ENCODE assay signal across 25 mouse cellular contexts in genomic region chr13:55448131-55448530, GRCm38 (mm10). TPM values are rescaled to one million over a fixed set of nuclear protein-coding genes. Genes with fewer than 3 reads are reported as not detected.
DNase-seq lines count a peak whose midpoint lies in the region; ATAC-seq and TF ChIP-seq lines count a peak whose summit lies in the region.
"Had no signal": no experiment of that assay in that cellular context is flagged by ENCODE, and none has a peak within 500 bp of the region (broad histone marks: within the 10 kb centered on the region; RNA-seq: fewer than 3 reads in every experiment).

No protein-coding gene starts in this region.

- H3K36me3 ChIP-seq in liver, embryonic 13.5 days = peaks cover 48% of the 10 kb centered on the region
- H3K36me3 ChIP-seq in liver, embryonic 11.5 days (ENCODE audit: control insufficient read depth, insufficient read depth, low read length) = peaks cover 30% of the 10 kb centered on the region
- peaks cover 66% of the 10 kb centered on the region for H3K36me3 ChIP-seq in E14TG2a.4 (ENCODE audit: insufficient read depth, low read length)
- peaks cover 48% of the 10 kb centered on the region for H3K36me3 ChIP-seq in liver, embryonic 15.5 days (replicated peaks)

- H3K9me3 ChIP-seq in liver, embryonic 13.5 days (replicated peaks) = no peaks in the 10 kb centered on the region
- H3K9me3 ChIP-seq in liver, embryonic 11.5 days (ENCODE audit: control insufficient read depth, low read length) = no peaks in the 10 kb centered on the region
- no peaks in the 10 kb centered on the region for H3K9me3 ChIP-seq in E14TG2a.4 (ENCODE audit: low read length)
- no peaks in the 10 kb centered on the region for H3K9me3 ChIP-seq in liver, embryonic 15.5 days (replicated peaks)
- H3K9me3 ChIP-seq: forebrain, embryonic 15.5 days; heart, embryonic 10.5 days; hindbrain, embryonic 15.5 days; kidney, embryonic 15.5 days had no signal

- peak overlapping the region; percentile 84; the same call in 1 of the 2 replicates for H3K4me3 ChIP-seq in liver, embryonic 13.5 days (replicated peaks)
- no peak overlapping the region for H3K4me3 ChIP-seq in liver, embryonic 11.5 days (ENCODE audit: low read depth, low read length)
- H3K4me3 ChIP-seq in E14TG2a.4 (replicated peaks; ENCODE audit: low read length) = peak overlapping the region; percentile 98
- no peak overlapping the region; the same call in 1 of the 2 replicates for H3K4me3 ChIP-seq in liver, embryonic 15.5 days (replicated peaks)
- H3K4me3 ChIP-seq: forebrain, embryonic 15.5 days; heart, embryonic 10.5 days; hindbrain, embryonic 15.5 days; kidney, embryonic 15.5 days had no signal

- peaks cover 65% of the 10 kb centered on the region for H3K4me1 ChIP-seq in liver, embryonic 13.5 days (replicated peaks)
- peaks cover 34% of the 10 kb centered on the region for H3K4me1 ChIP-seq in liver, embryonic 11.5 days (replicated peaks; ENCODE audit: control insufficient read depth, insufficient read depth, low read length)
- H3K4me1 ChIP-seq in E14TG2a.4 (replicated peaks; ENCODE audit: low read depth, low read length) = peaks cover 81% of the 10 kb centered on the region
- H3K4me1 ChIP-seq in liver, embryonic 15.5 days (replicated peaks) = peaks cover 71% of the 10 kb centered on the region

- 0 out of 2 replicates have a peak overlapping the region, but pooled peaks have one; percentile 97 for H3K27ac ChIP-seq in liver, embryonic 13.5 days
- no peak overlapping the region for H3K27ac ChIP-seq in liver, embryonic 11.5 days (ENCODE audit: low read depth, low read length)
- H3K27ac ChIP-seq in liver, embryonic 15.5 days (replicated peaks) = peak overlapping the region; percentile 97
- H3K27ac ChIP-seq: forebrain, embryonic 15.5 days; heart, embryonic 10.5 days; hindbrain, embryonic 15.5 days; kidney, embryonic 15.5 days had no signal

- no peak for TF ChIP-seq CTCF in E14TG2a.4 (conservative IDR thresholded peaks at IDR 0.05; ENCODE audit: low read length)

- ATAC-seq in CD4-positive, CD25-positive, alpha-beta regulatory T cell, adult 4 months = no peak
- ATAC-seq in liver, embryonic 13.5 days (ENCODE audit: low read depth) = no peak
- ATAC-seq in liver, embryonic 11.5 days (replicated peaks; ENCODE audit: low FRiP score) = no peak
- ATAC-seq in liver, embryonic 15.5 days (ENCODE audit: insufficient read depth) = no peak
- no peak for ATAC-seq in erythroid progenitor cell, adult 5-6 weeks (replicated peaks; ENCODE audit: low FRiP score, poor library complexity, severe bottlenecking)
- ATAC-seq: forebrain, embryonic 15.5 days; intestine, postnatal 0 days; Patski had no signal

- no peaks in the 10 kb centered on the region for H3K27me3 ChIP-seq in liver, embryonic 13.5 days
- H3K27me3 ChIP-seq in liver, embryonic 11.5 days (replicated peaks; ENCODE audit: control insufficient read depth, insufficient read depth, low read length) = no peaks in the 10 kb centered on the region
- H3K27me3 ChIP-seq in E14TG2a.4 (ENCODE audit: insufficient read depth, low read length) = no peaks in the 10 kb centered on the region
- H3K27me3 ChIP-seq in liver, embryonic 15.5 days = no peaks in the 10 kb centered on the region
- H3K27me3 ChIP-seq: forebrain, embryonic 15.5 days; hindbrain, embryonic 15.5 days; kidney, embryonic 15.5 days; Patski had no signal

- peak; percentile 50 for DNase-seq in CD4-positive, CD25-positive, alpha-beta regulatory T cell, adult 2 months (ENCODE audit: low read depth, low spot score)
- DNase-seq in liver, embryonic 13.5 days = no peak
- DNase-seq in liver, embryonic 11.5 days (ENCODE audit: low spot score) = no peak
- no peak for DNase-seq in spleen, adult 12 weeks (ENCODE audit: low spot score)
- DNase-seq: adrenal gland, adult 8-10 months; cerebellum, adult 11-12 months; cerebellum, postnatal 14 days; kidney, postnatal 4 days; layer of hippocampus, adult 9-11 months; right cerebral cortex, postnatal 4 days had no signal

- H3K4me2 ChIP-seq in liver, embryonic 13.5 days = peak overlapping the region; percentile 88
- H3K4me2 ChIP-seq in liver, embryonic 11.5 days = no peak overlapping the region
- H3K4me2 ChIP-seq in liver, embryonic 15.5 days = peak overlapping the region; percentile 92
- H3K4me2 ChIP-seq: forebrain, embryonic 15.5 days; hindbrain, embryonic 15.5 days; kidney, embryonic 15.5 days had no signal

- peak overlapping the region; percentile 95; the same call in 1 of the 2 replicates for H3K9ac ChIP-seq in liver, embryonic 13.5 days
- H3K9ac ChIP-seq in liver, embryonic 11.5 days (ENCODE audit: low read depth, low read length) = no peak overlapping the region
- H3K9ac ChIP-seq in liver, embryonic 15.5 days = no peak overlapping the region
- H3K9ac ChIP-seq: forebrain, embryonic 15.5 days; hindbrain, embryonic 15.5 days; kidney, embryonic 15.5 days had no signal

- 88% methylated on average over 5 of the region's 5 CpGs for WGBS in liver, embryonic 13.5 days (ENCODE audit: insufficient replicate concordance)
- 94% methylated on average over 5 of the region's 5 CpGs for WGBS in liver, embryonic 11.5 days
- 85% methylated on average over 5 of the region's 5 CpGs for WGBS in liver, embryonic 15.5 days (ENCODE audit: insufficient replicate concordance)

RNA-seq across cellular contexts. Expression of gene Grk6, which starts 3.3 kb away (rescaled TPM):
- 10 to 100 TPM; 26.4 to 36.7 TPM for polyA plus RNA-seq in CD4-positive, CD25-positive, alpha-beta regulatory T cell, adult 4 months (2017; shearing (Covaris generic))
- polyA plus RNA-seq in liver, embryonic 13.5 days (2015; fragmentation: Nextera tagmentation; extraction: Ambion mirVana) = 23.7 and 25.2 TPM in 2 replicates
- polyA plus RNA-seq in liver, embryonic 11.5 days (2014; fragmentation: Nextera tagmentation; extraction: Ambion mirVana) = 45.8 and 49.0 TPM in 2 replicates
- polyA plus RNA-seq in liver, embryonic 15.5 days (2015; fragmentation: Nextera tagmentation; extraction: Ambion mirVana) = 24.3 and 27.6 TPM in 2 replicates
- total RNA-seq in erythroid progenitor cell, adult 5-6 weeks (2015; ENCODE audit: low replicate concordance) = 48.2 and 55.5 TPM in 2 replicates
- 62.2 and 75.7 TPM in 2 replicates for total RNA-seq in erythroid progenitor cell, adult 5-6 weeks (2017; ENCODE audit: low replicate concordance)

RNA-seq across cellular contexts. Expression of gene Prr7, which starts 15.9 kb away (rescaled TPM):
- not detected for polyA plus RNA-seq in CD4-positive, CD25-positive, alpha-beta regulatory T cell, adult 4 months (2017; shearing (Covaris generic))
- polyA plus RNA-seq in liver, embryonic 13.5 days (2015; fragmentation: Nextera tagmentation; extraction: Ambion mirVana) = not detected in 2 replicates
- polyA plus RNA-seq in liver, embryonic 11.5 days (2014; fragmentation: Nextera tagmentation; extraction: Ambion mirVana) = 0.29 and 0.35 TPM in 2 replicates
- polyA plus RNA-seq in liver, embryonic 15.5 days (2015; fragmentation: Nextera tagmentation; extraction: Ambion mirVana) = not detected in 2 replicates
- total RNA-seq in erythroid progenitor cell, adult 5-6 weeks (2015; ENCODE audit: low replicate concordance) = not detected in 2 replicates
- not detected in 2 replicates for total RNA-seq in erythroid progenitor cell, adult 5-6 weeks (2017; ENCODE audit: low replicate concordance)
- total RNA-seq: megakaryocyte-erythroid progenitor cell, adult 5-6 weeks had no signal

RNA-seq across cellular contexts. Expression of gene F12, which starts 21.5 kb away (rescaled TPM):
- not detected for polyA plus RNA-seq in CD4-positive, CD25-positive, alpha-beta regulatory T cell, adult 4 months (2017; shearing (Covaris generic))
- polyA plus RNA-seq in liver, embryonic 13.5 days (2015; fragmentation: Nextera tagmentation; extraction: Ambion mirVana) = 56.5 and 59.8 TPM in 2 replicates
- polyA plus RNA-seq in liver, embryonic 11.5 days (2014; fragmentation: Nextera tagmentation; extraction: Ambion mirVana) = 62.3 and 63.4 TPM in 2 replicates
- 118 and 151 TPM in 2 replicates for polyA plus RNA-seq in liver, embryonic 15.5 days (2015; fragmentation: Nextera tagmentation; extraction: Ambion mirVana)
- not detected in 2 replicates for total RNA-seq in erythroid progenitor cell, adult 5-6 weeks (2015; ENCODE audit: low replicate concordance)
- not detected in 2 replicates for total RNA-seq in erythroid progenitor cell, adult 5-6 weeks (2017; ENCODE audit: low replicate concordance)
- total RNA-seq: megakaryocyte-erythroid progenitor cell, adult 5-6 weeks; midbrain, postnatal 0 days had no signal
- polyA plus RNA-seq: forebrain, embryonic 15.5 days; heart, postnatal 0 days; limb, embryonic 11.5 days; Patski had no signal

RNA-seq across cellular contexts. Expression of gene Pfn3, which starts 33.1 kb away (rescaled TPM):
- not detected for polyA plus RNA-seq in CD4-positive, CD25-positive, alpha-beta regulatory T cell, adult 4 months (2017; shearing (Covaris generic))
- polyA plus RNA-seq in liver, embryonic 13.5 days (2015; fragmentation: Nextera tagmentation; extraction: Ambion mirVana) = not detected in 2 replicates
- not detected in 2 replicates for polyA plus RNA-seq in liver, embryonic 11.5 days (2014; fragmentation: Nextera tagmentation; extraction: Ambion mirVana)
- not detected in 2 replicates for polyA plus RNA-seq in liver, embryonic 15.5 days (2015; fragmentation: Nextera tagmentation; extraction: Ambion mirVana)
- not detected in 2 replicates for total RNA-seq in erythroid progenitor cell, adult 5-6 weeks (2015; ENCODE audit: low replicate concordance)
- not detected in 2 replicates for total RNA-seq in erythroid progenitor cell, adult 5-6 weeks (2017; ENCODE audit: low replicate concordance)
- total RNA-seq: adrenal gland, adult 8-10 months; left cerebral cortex, adult 8-10 months; megakaryocyte-erythroid progenitor cell, adult 5-6 weeks had no signal
- polyA plus RNA-seq: forebrain, embryonic 15.5 days; heart, embryonic 10.5 days; heart, postnatal 0 days; intestine, postnatal 0 days; kidney, embryonic 15.5 days; limb, embryonic 11.5 days; Patski had no signal

RNA-seq across cellular contexts. Expression of gene Dbn1, which starts 39.8 kb away (rescaled TPM):
- polyA plus RNA-seq in CD4-positive, CD25-positive, alpha-beta regulatory T cell, adult 4 months (2017; shearing (Covaris generic)) = not detected
- polyA plus RNA-seq in liver, embryonic 13.5 days (2015; fragmentation: Nextera tagmentation; extraction: Ambion mirVana) = 11.5 and 12.3 TPM in 2 replicates
- 64.9 and 69.0 TPM in 2 replicates for polyA plus RNA-seq in liver, embryonic 11.5 days (2014; fragmentation: Nextera tagmentation; extraction: Ambion mirVana)
- polyA plus RNA-seq in liver, embryonic 15.5 days (2015; fragmentation: Nextera tagmentation; extraction: Ambion mirVana) = 7.5 and 7.6 TPM in 2 replicates
- total RNA-seq in erythroid progenitor cell, adult 5-6 weeks (2015; ENCODE audit: low replicate concordance) = not detected in 2 replicates
- 0.45 TPM in 1 of 2 replicates, not detected in the other for total RNA-seq in erythroid progenitor cell, adult 5-6 weeks (2017; ENCODE audit: low replicate concordance)
- total RNA-seq: megakaryocyte-erythroid progenitor cell, adult 5-6 weeks had no signal

Comparison
In these comparisons a context has a peak if more than half of its experiments do, and no peak if none do; other contexts are left out.
1. H3K4me3 ChIP-seq: peak in liver, embryonic 13.5 days (single experiment) and E14TG2a.4 (single experiment); none in liver, embryonic 11.5 days (single experiment) and liver, embryonic 15.5 days (single experiment).
2. RNA of gene F12, which starts 21.5 kb away (polyA plus RNA-seq): 118 to 151 TPM in liver, embryonic 15.5 days, 62.3 to 63.4 TPM in liver, embryonic 11.5 days and 56.5 to 59.8 TPM in liver, embryonic 13.5 days; not detected in CD4-positive, CD25-positive, alpha-beta regulatory T cell, adult 4 months; every median in the first group is over 10 times any median in the second.